Mouse (Mus musculus) liver, embryonic 14.5 days (tissue): ENCODE results near the gene Gpr174.

Experiments used
- CTCF ChIP-seq: IDR thresholded peaks from 2 replicates; pipeline ENCODE4 v1.5.1; 2016; ENCODE audit warnings: antibody characterized with exemption, low read depth, control low read depth
- EP300 ChIP-seq: IDR thresholded peaks from 2 replicates; pipeline ENCODE4 v1.6.1; 2016; ENCODE audit warnings: antibody characterized with exemption, low read depth

DNA sequence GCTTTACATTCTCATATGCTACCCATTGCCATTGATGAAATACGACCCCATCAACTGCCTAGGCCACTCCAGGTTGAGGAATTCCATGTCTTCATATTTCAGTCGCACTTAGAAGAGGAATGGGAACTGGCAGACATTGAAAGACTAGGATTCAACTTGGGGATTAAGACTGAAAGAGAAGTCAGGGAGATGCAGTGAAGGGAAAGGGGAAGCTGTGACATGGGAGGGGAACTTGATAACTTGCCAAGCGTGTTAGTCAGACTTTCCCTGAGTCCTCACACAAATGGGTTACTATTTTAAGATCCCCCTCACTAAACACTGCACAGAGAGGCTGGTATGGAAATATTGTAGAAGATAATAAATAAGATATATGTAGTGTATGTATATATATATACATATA, 74.2 kb downstream of the Gpr174 start:
- no peak for TF ChIP-seq CTCF
- no peak for TF ChIP-seq EP300
